Mouse (Mus musculus): ENCODE results near the gene Tekt5.

DNA sequence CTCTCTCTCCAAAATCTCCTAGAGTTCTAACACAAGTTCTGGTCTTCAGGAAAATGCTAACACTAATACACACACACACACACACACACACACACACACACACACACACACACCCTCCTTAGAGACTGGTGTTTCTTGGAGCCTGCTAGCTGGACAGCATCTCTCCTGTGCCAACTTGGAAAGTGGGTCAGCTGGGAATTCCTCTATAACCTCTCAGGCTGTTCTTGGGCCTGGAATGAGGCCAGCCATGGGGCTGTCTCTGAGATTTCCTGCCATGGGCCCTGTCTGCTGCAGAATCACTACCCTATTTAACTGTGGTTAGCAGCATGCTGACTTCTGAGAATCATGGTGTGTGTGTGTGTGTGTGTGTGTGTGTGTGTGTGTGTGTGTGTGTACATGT is 40.3 kb downstream of the Tekt5 start:
- TF ChIP-seq POLR2A (IDR thresholded peaks at IDR 0.05; ENCODE audit: borderline replicate concordance, extremely low read depth, insufficient read depth, insufficient read length, poor library complexity, severe bottlenecking) (no peak), CTCF (IDR thresholded peaks at IDR 0.05; ENCODE audit: borderline replicate concordance, extremely low read depth, insufficient read depth, insufficient read length) (no peak)
